Mouse (Mus musculus) intestine, postnatal 0 days (tissue): Measurements from ENCODE around the gene Baiap2l1. TPM values are rescaled to one million over a fixed set of nuclear protein-coding genes. Genes with fewer than 3 reads are reported as not detected.
A peak's percentile ranks its signal among the peaks of the same experiment; 100 is the strongest.

Experiments used
- ATAC-seq: fragments of 200-750 bp; cut with Nextera tagmentation; 2 replicates; pipeline ENCODE4 v1.8.0; 2017; ENCODE audit warnings: mild to moderate bottlenecking, moderate TSS enrichment, moderate library complexity
- H3K27ac ChIP-seq: fragments of 300-500 bp; sonication (generic); 2 replicates; pipeline ENCODE4 v1.5.1; 2014; ENCODE audit warnings: mild to moderate bottlenecking, low read depth, low read length, moderate library complexity
- H3K27me3 ChIP-seq: fragments of 300-500 bp; sonication (generic); replicated peaks from 2 replicates; pipeline ENCODE4 v1.6.1; 2014; ENCODE audit warnings: low read length, mixed read lengths; ENCODE audit not compliant: control insufficient read depth, insufficient read depth
- H3K36me3 ChIP-seq: fragments of 300-500 bp; sonication (generic); 2 replicates; pipeline ENCODE4 v1.6.1; 2014; ENCODE audit warnings: mild to moderate bottlenecking, moderate library complexity; ENCODE audit not compliant: control insufficient read depth, insufficient read depth
- H3K4me1 ChIP-seq: fragments of 300-500 bp; sonication (generic); replicated peaks from 2 replicates; pipeline ENCODE4 v1.6.1; 2014; ENCODE audit warnings: antibody characterized with exemption, low read length, mixed read lengths; ENCODE audit not compliant: control insufficient read depth, insufficient read depth
- H3K4me2 ChIP-seq: fragments of 300-500 bp; sonication (generic); replicated peaks from 2 replicates; pipeline ENCODE4 v1.6.1; 2014; ENCODE audit warnings: low read depth, mild to moderate bottlenecking, moderate library complexity
- H3K4me3 ChIP-seq: fragments of 300-500 bp; sonication (generic); 2 replicates; pipeline ENCODE4 v1.5.1; 2014; ENCODE audit warnings: low read depth, low read length
- H3K9ac ChIP-seq: fragments of 300-500 bp; sonication (generic); 2 replicates; pipeline ENCODE4 v1.6.1; 2014; ENCODE audit warnings: mild to moderate bottlenecking, low read depth, low read length
- H3K9me3 ChIP-seq: fragments of 300-500 bp; sonication (generic); 2 replicates; pipeline ENCODE4 v1.6.1; 2016; ENCODE audit warnings: mixed run types; ENCODE audit not compliant: control insufficient read depth
- CTCF ChIP-seq: sonication (generic); IDR thresholded peaks from 2 replicates; pipeline ENCODE4 v1.5.1; 2016; ENCODE audit warnings: low read depth, mild to moderate bottlenecking, control low read depth, antibody characterized with exemption, moderate library complexity
- WGBS: fragments of 180-500 bp; shearing (Covaris S2); extraction: QIAGEN DNeasy Blood & Tissue Kit; methylation state at CpG from one replicate; pipeline ENCODE4 v1.1.7; 2014; 5-methylcytosine and 5-hydroxymethylcytosine counted together
- polyA plus RNA-seq: library from polyadenylated mRNA; unstranded; fragments of >200 nt; fragmentation: Nextera tagmentation; extraction: Ambion mirVana; gene quantifications from 2 replicates; pipeline ENCODE4 v1.2.1, GENCODE M21; 2015

Baiap2l1 gene
- polyA plus RNA-seq, 1 experiment from 2014 or later = 38.8 TPM

- H3K4me3 ChIP-seq = no peak overlapping the region
- H3K4me1 ChIP-seq = no peaks in the 10 kb centered on the region
- H3K27me3 ChIP-seq = no peaks in the 10 kb centered on the region
- no peak for ATAC-seq
- no peaks in the 10 kb centered on the region for H3K36me3 ChIP-seq
- H3K4me2 ChIP-seq = no peak overlapping the region
- TF ChIP-seq CTCF = no peak
- no peaks in the 10 kb centered on the region for H3K9me3 ChIP-seq
- 87% methylated on average over 7 of the region's 7 CpGs for WGBS
- H3K9ac ChIP-seq = no peak overlapping the region
- no peak overlapping the region for H3K27ac ChIP-seq
These were observed 127.7 kb downstream of the Baiap2l1 start for GRCm38 (mm10) chr5:144230216-144230615.

GRCm38 (mm10) chr5:144226220-144226619 lies 131.7 kb downstream of the Baiap2l1 start:
- WGBS = 28% methylated on average over 11 of the region's 11 CpGs
- H3K9me3 ChIP-seq = no peaks in the 10 kb centered on the region
- no peaks in the 10 kb centered on the region for H3K27me3 ChIP-seq
- no peak overlapping the region for H3K4me3 ChIP-seq
- H3K9ac ChIP-seq = no peak overlapping the region
- no peak for ATAC-seq
- no peaks in the 10 kb centered on the region for H3K36me3 ChIP-seq
- H3K27ac ChIP-seq = no peak overlapping the region
- TF ChIP-seq CTCF = no peak
- H3K4me1 ChIP-seq = no peaks in the 10 kb centered on the region
- no peak overlapping the region for H3K4me2 ChIP-seq

GRCm38 (mm10) chr5:144223899-144224816 lies 133.8 kb downstream of the Baiap2l1 start:
- WGBS = 26% methylated on average over 18 of the region's 18 CpGs
- no peak for ATAC-seq
- H3K27ac ChIP-seq = peak overlapping the region; percentile 69; the same call in 1 of the 2 replicates
- H3K9me3 ChIP-seq = no peaks in the 10 kb centered on the region
- H3K36me3 ChIP-seq = no peaks in the 10 kb centered on the region; the same call in 1 of the 2 replicates
- no peaks in the 10 kb centered on the region for H3K4me1 ChIP-seq
- peak overlapping the region; percentile 75 for H3K4me2 ChIP-seq
- H3K27me3 ChIP-seq = no peaks in the 10 kb centered on the region
- peak overlapping the region; percentile 67 for H3K9ac ChIP-seq
- H3K4me3 ChIP-seq = peak overlapping the region; percentile 77
- peak; percentile 23; the same call in 1 of the 2 replicates for TF ChIP-seq CTCF

GRCm38 (mm10) chr5:144223503-144223862 lies 134.4 kb downstream of the Baiap2l1 start, which contains the start of gene Tecpr1:
Gene Tecpr1, minus strand, starts transcription at chr5:144223615.
- Histone ChIP-seq H3K9ac (peak within 1 kb of the TSS; percentile 67), H3K27me3 (no peaks in the 10 kb centered on the region), H3K36me3 (no peaks in the 10 kb centered on the region; the same call in 1 of the 2 replicates), H3K4me2 (peak within 1 kb of the TSS; percentile 75), H3K27ac (peak within 1 kb of the TSS; percentile 69), H3K4me1 (no peaks in the 10 kb centered on the region), H3K9me3 (no peaks in the 10 kb centered on the region), H3K4me3 (peak within 1 kb of the TSS; percentile 77)
- ATAC-seq = peak; percentile 93
- TF ChIP-seq CTCF = peak; percentile 39
- under 1% methylated on average over 37 of the region's 37 CpGs for WGBS

- Histone ChIP-seq H3K36me3 (no peaks in the 10 kb centered on the region; the same call in 1 of the 2 replicates), H3K27ac (peak overlapping the region; percentile 69), H3K4me3 (peak overlapping the region; percentile 77), H3K9ac (peak overlapping the region; percentile 67), H3K4me2 (peak overlapping the region; percentile 75), H3K9me3 (no peaks in the 10 kb centered on the region), H3K4me1 (no peaks in the 10 kb centered on the region), H3K27me3 (no peaks in the 10 kb centered on the region)
- peak; percentile 14; the same call in 1 of the 2 replicates for TF ChIP-seq CTCF
- under 1% methylated on average over 25 of the region's 25 CpGs for WGBS
- ATAC-seq = peak; percentile 49
These were observed 135.0 kb downstream of the Baiap2l1 start for GRCm38 (mm10) chr5:144222811-144223502.

GRCm38 (mm10) chr5:144221305-144221704 lies 136.6 kb downstream of the Baiap2l1 start:
- Histone ChIP-seq H3K4me1 (no peaks in the 10 kb centered on the region), H3K27me3 (no peaks in the 10 kb centered on the region), H3K9me3 (no peaks in the 10 kb centered on the region), H3K27ac (no peak overlapping the region), H3K4me3 (no peak overlapping the region), H3K36me3 (peaks cover 9% of the 10 kb centered on the region; the same call in 1 of the 2 replicates), H3K4me2 (no peak overlapping the region), H3K9ac (no peak overlapping the region)
- WGBS = 64% methylated on average over 4 of the region's 4 CpGs
- no peak for ATAC-seq
- TF ChIP-seq CTCF = no peak
